In genomic region chr11:103311960-103312611, GRCm38 (mm10) we compare ENCODE assay signal across 8 mouse cellular contexts. TPM values are rescaled to one million over a fixed set of nuclear protein-coding genes. Genes with fewer than 3 reads are reported as not detected.
DNase-seq lines count a peak whose midpoint lies in the region; ATAC-seq and TF ChIP-seq lines count a peak whose summit lies in the region.

No protein-coding gene starts in this region.

- peak overlapping the region; percentile 2 for H3K27ac ChIP-seq in left cerebral cortex, adult 2 months
- H3K27ac ChIP-seq in embryonic facial prominence, embryonic 11.5 days (replicated peaks; ENCODE audit: low read depth, low read length) = peak overlapping the region; percentile 90
- peak overlapping the region; percentile 74 for H3K27ac ChIP-seq in heart, embryonic 12.5 days (ENCODE audit: poor library complexity, severe bottlenecking)
- peak overlapping the region; percentile 10; the same call in 1 of the 2 replicates for H3K27ac ChIP-seq in kidney, embryonic 14.5 days (ENCODE audit: low read depth, low read length)
- H3K27ac ChIP-seq in lung, postnatal 0 days (ENCODE audit: low read length) = peak overlapping the region; percentile 76

- no peaks in the 10 kb centered on the region for H3K27me3 ChIP-seq in embryonic facial prominence, embryonic 11.5 days (ENCODE audit: control insufficient read depth, insufficient read depth, low read length)
- H3K27me3 ChIP-seq in heart, embryonic 12.5 days (replicated peaks) = no peaks in the 10 kb centered on the region
- H3K27me3 ChIP-seq in kidney, embryonic 14.5 days (ENCODE audit: control insufficient read depth, insufficient read depth, low read length) = no peaks in the 10 kb centered on the region
- no peaks in the 10 kb centered on the region for H3K27me3 ChIP-seq in lung, postnatal 0 days (replicated peaks; ENCODE audit: insufficient read depth, low read length)

- no peaks in the 10 kb centered on the region for H3K36me3 ChIP-seq in embryonic facial prominence, embryonic 11.5 days (replicated peaks; ENCODE audit: control insufficient read depth, insufficient read depth, low read depth, low read length)
- no peaks in the 10 kb centered on the region for H3K36me3 ChIP-seq in heart, embryonic 12.5 days
- no peaks in the 10 kb centered on the region for H3K36me3 ChIP-seq in kidney, embryonic 14.5 days (ENCODE audit: control insufficient read depth, insufficient read depth, low read length)
- no peaks in the 10 kb centered on the region for H3K36me3 ChIP-seq in lung, postnatal 0 days (ENCODE audit: insufficient read depth, low read length)

- peak in 1 of 2 experiments; percentile 54 for DNase-seq in left cerebral cortex, adult 2 months (ENCODE audit: extremely low spot score in 1 of 2, low spot score in 2 of 2)
- DNase-seq in left cerebral cortex, postnatal 14 days (ENCODE audit: low spot score in 2 of 2) = no peak
- peak; percentile 70 for DNase-seq in embryonic facial prominence, embryonic 11.5 days (ENCODE audit: low spot score)
- peak; percentile 88 for DNase-seq in lung, postnatal 0 days (ENCODE audit: low spot score)
- peak; percentile 57 for DNase-seq in retina, embryonic 14.5 days (ENCODE audit: low spot score)
- no peak for DNase-seq in layer of hippocampus, adult 11-12 months (ENCODE audit: low spot score)

- H3K9ac ChIP-seq in embryonic facial prominence, embryonic 11.5 days (replicated peaks; ENCODE audit: low read length) = peak overlapping the region; percentile 70
- H3K9ac ChIP-seq in heart, embryonic 12.5 days = peak overlapping the region; percentile 49
- H3K9ac ChIP-seq in kidney, embryonic 14.5 days (ENCODE audit: low read depth, low read length) = peak overlapping the region; percentile 37; the same call in 1 of the 2 replicates
- peak overlapping the region; percentile 23; the same call in 1 of the 2 replicates for H3K9ac ChIP-seq in lung, postnatal 0 days (replicated peaks; ENCODE audit: low read depth)

- TF ChIP-seq EP300 in lung, postnatal 0 days (IDR thresholded peaks at IDR 0.05) = no peak

- 2% methylated on average over 23 of the region's 30 CpGs for WGBS in embryonic facial prominence, embryonic 11.5 days
- 2% methylated on average over 30 of the region's 30 CpGs for WGBS in heart, embryonic 12.5 days
- WGBS in kidney, embryonic 14.5 days = 3% methylated on average over 30 of the region's 30 CpGs
- 1% methylated on average over 29 of the region's 30 CpGs for WGBS in lung, postnatal 0 days

- peak; percentile 54 for ATAC-seq in embryonic facial prominence, embryonic 11.5 days (replicated peaks; ENCODE audit: insufficient number of reproducible peaks, low FRiP score, low TSS enrichment, low read depth)
- ATAC-seq in heart, embryonic 12.5 days (ENCODE audit: insufficient number of reproducible peaks, low FRiP score) = peak; percentile 80
- peak; percentile 71 for ATAC-seq in kidney, embryonic 14.5 days (ENCODE audit: low FRiP score, low TSS enrichment)
- peak; percentile 96 for ATAC-seq in lung, postnatal 0 days

- no peaks in the 10 kb centered on the region for H3K9me3 ChIP-seq in embryonic facial prominence, embryonic 11.5 days (replicated peaks; ENCODE audit: control insufficient read depth, low read length)
- H3K9me3 ChIP-seq in heart, embryonic 12.5 days (replicated peaks) = no peaks in the 10 kb centered on the region
- H3K9me3 ChIP-seq in kidney, embryonic 14.5 days (ENCODE audit: control insufficient read depth, low read length) = no peaks in the 10 kb centered on the region
- H3K9me3 ChIP-seq in lung, postnatal 0 days (ENCODE audit: low read length) = no peaks in the 10 kb centered on the region

- H3K4me2 ChIP-seq in embryonic facial prominence, embryonic 11.5 days (ENCODE audit: low read depth, low read length) = peak overlapping the region; percentile 78
- peak overlapping the region; percentile 75 for H3K4me2 ChIP-seq in heart, embryonic 12.5 days
- H3K4me2 ChIP-seq in kidney, embryonic 14.5 days (replicated peaks; ENCODE audit: low read depth, low read length) = peak overlapping the region; percentile 42
- peak overlapping the region; percentile 63 for H3K4me2 ChIP-seq in lung, postnatal 0 days (replicated peaks; ENCODE audit: low read depth, low read length)

- H3K4me3 ChIP-seq in left cerebral cortex, adult 2 months = peak overlapping the region; percentile 38
- peak overlapping the region; percentile 37 for H3K4me3 ChIP-seq in embryonic facial prominence, embryonic 11.5 days (ENCODE audit: low read depth, low read length)
- H3K4me3 ChIP-seq in heart, embryonic 12.5 days = peak overlapping the region; percentile 35
- peak overlapping the region; percentile 26; the same call in 1 of the 2 replicates for H3K4me3 ChIP-seq in kidney, embryonic 14.5 days (ENCODE audit: low read length)
- peak overlapping the region; percentile 26 for H3K4me3 ChIP-seq in lung, postnatal 0 days (ENCODE audit: low read depth, low read length)

- intact Hi-C loops in left cerebral cortex, adult 2 months (cut with DNase I) = loop anchor here (5.0 kb wide), 1 partner anchor 45 kb away; the partner anchor contains the start of gene Map3k14
- intact Hi-C loops in left cerebral cortex, postnatal 14 days (cut with DNase I) = no loop called here

- TF ChIP-seq CTCF in left cerebral cortex, adult 2 months (IDR thresholded peaks at IDR 0.05) = no peak
- no peak for TF ChIP-seq CTCF in lung, postnatal 0 days (IDR thresholded peaks at IDR 0.05)

- H3K4me1 ChIP-seq in embryonic facial prominence, embryonic 11.5 days (ENCODE audit: control insufficient read depth, insufficient read depth, low read length) = peaks cover 3% of the 10 kb centered on the region; the same call in 1 of the 2 replicates
- H3K4me1 ChIP-seq in heart, embryonic 12.5 days (replicated peaks) = peaks cover 22% of the 10 kb centered on the region
- peaks cover 14% of the 10 kb centered on the region for H3K4me1 ChIP-seq in kidney, embryonic 14.5 days (ENCODE audit: control insufficient read depth, insufficient read depth, low read length)
- peaks cover 6% of the 10 kb centered on the region; the same call in 1 of the 2 replicates for H3K4me1 ChIP-seq in lung, postnatal 0 days (ENCODE audit: insufficient read depth, low read depth, low read length)

RNA-seq across cellular contexts. Expression of gene Map3k14, which starts 44.8 kb away (rescaled TPM):
- total RNA-seq in left cerebral cortex, adult 2 months (2021) = 1 to 10 TPM; 4.4 to 4.9 TPM
- 1 to 10 TPM; 2.6 to 3.8 TPM for total RNA-seq in left cerebral cortex, postnatal 14 days (2021)
- 1.9 and 2.9 TPM in 2 replicates for polyA plus RNA-seq in embryonic facial prominence, embryonic 11.5 days (2014; fragmentation: Nextera tagmentation; extraction: Ambion mirVana)
- 2.0 and 2.6 TPM in 2 replicates for polyA plus RNA-seq in heart, embryonic 12.5 days (2016; fragmentation: Nextera tagmentation; extraction: Ambion mirVana)
- polyA plus RNA-seq in kidney, embryonic 14.5 days (2014; fragmentation: Nextera tagmentation; extraction: Ambion mirVana) = 3.3 and 4.8 TPM in 2 replicates
- 2.6 and 4.0 TPM in 2 replicates for polyA plus RNA-seq in lung, postnatal 0 days (2015; fragmentation: Nextera tagmentation; extraction: Ambion mirVana)

RNA-seq across cellular contexts. Expression of gene Arhgap27, which starts 51.4 kb away (rescaled TPM):
- total RNA-seq in left cerebral cortex, adult 2 months (2021) = 10 to 100 TPM; 10.8 to 14.0 TPM
- total RNA-seq in left cerebral cortex, postnatal 14 days (2021) = 10 to 100 TPM; 10.8 to 12.4 TPM
- polyA plus RNA-seq in embryonic facial prominence, embryonic 11.5 days (2014; fragmentation: Nextera tagmentation; extraction: Ambion mirVana) = 2.9 and 3.7 TPM in 2 replicates
- polyA plus RNA-seq in heart, embryonic 12.5 days (2016; fragmentation: Nextera tagmentation; extraction: Ambion mirVana) = 6.7 and 8.9 TPM in 2 replicates
- polyA plus RNA-seq in kidney, embryonic 14.5 days (2014; fragmentation: Nextera tagmentation; extraction: Ambion mirVana) = 11.7 and 15.6 TPM in 2 replicates
- polyA plus RNA-seq in lung, postnatal 0 days (2015; fragmentation: Nextera tagmentation; extraction: Ambion mirVana) = 18.5 and 20.0 TPM in 2 replicates

Comparison
In these comparisons a context has a peak if more than half of its experiments do, and no peak if none do; other contexts are left out.
1. DNase-seq: peak in embryonic facial prominence, embryonic 11.5 days (single experiment), lung, postnatal 0 days (single experiment) and retina, embryonic 14.5 days (single experiment); none in left cerebral cortex, postnatal 14 days (0 of 2) and layer of hippocampus, adult 11-12 months (single experiment).
2. H3K27ac ChIP-seq: peak in every context shown above with its lines; median percentile 90 in embryonic facial prominence, embryonic 11.5 days; 76 in lung, postnatal 0 days; 74 in heart, embryonic 12.5 days; 10 in kidney, embryonic 14.5 days; 2 in left cerebral cortex, adult 2 months.
3. Peak in every context shown above with its lines, with median percentiles within 50 percentile points of each other: H3K4me3 ChIP-seq, ATAC-seq, H3K4me2 ChIP-seq and H3K9ac ChIP-seq.